34 mouse cellular contexts compared by ENCODE assay signal in the genomic region with DNA sequence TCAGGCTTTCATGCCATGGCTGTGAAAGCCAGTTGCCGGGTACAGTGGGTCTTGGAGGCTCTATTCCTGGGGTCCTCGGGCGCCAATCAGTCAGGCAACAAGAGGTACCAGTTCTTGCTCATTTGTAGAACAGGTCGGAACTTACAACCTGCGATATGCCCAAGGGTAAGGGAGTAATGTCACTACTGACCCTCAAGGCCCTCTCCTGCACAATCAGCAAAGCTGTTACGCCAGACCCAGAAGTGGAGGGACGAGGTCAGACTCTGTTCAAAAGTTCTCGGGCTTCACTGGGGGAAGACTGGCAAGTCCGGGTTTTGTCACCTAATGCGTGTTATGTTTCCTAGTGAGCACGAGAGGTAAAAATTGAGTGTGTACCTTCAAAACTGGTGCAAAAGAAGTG.
"Had no signal": no experiment of that assay in that cellular context is flagged by ENCODE, and none has a peak within 500 bp of the region (broad histone marks: within the 10 kb centered on the region; RNA-seq: fewer than 3 reads in every experiment).

No protein-coding gene starts in this region.

- H3K4me2 ChIP-seq: heart, embryonic 11.5 days; heart, embryonic 12.5 days; heart, embryonic 13.5 days; heart, embryonic 15.5 days; hindbrain, embryonic 12.5 days; hindbrain, embryonic 13.5 days; hindbrain, embryonic 14.5 days; hindbrain, embryonic 15.5 days; intestine, embryonic 15.5 days; kidney, embryonic 15.5 days had no signal

- H3K4me1 ChIP-seq: hindbrain, embryonic 12.5 days; hindbrain, embryonic 15.5 days; intestine, embryonic 15.5 days; kidney, embryonic 15.5 days had no signal

- H3K36me3 ChIP-seq: heart, embryonic 15.5 days; hindbrain, embryonic 15.5 days; intestine, embryonic 15.5 days had no signal

- H3K27me3 ChIP-seq: heart, embryonic 12.5 days; heart, embryonic 13.5 days; heart, embryonic 15.5 days; hindbrain, embryonic 12.5 days; hindbrain, embryonic 13.5 days; hindbrain, embryonic 15.5 days; intestine, embryonic 15.5 days; kidney, embryonic 15.5 days had no signal

- ATAC-seq: hindbrain, embryonic 16.5 days; hindbrain, postnatal 0 days; inflammation-experienced regulatory T-cells, adult 6 months; intestine, embryonic 15.5 days; intestine, embryonic 16.5 days had no signal

- DNase-seq: heart, postnatal 10 days; heart, postnatal 14 days; heart, postnatal 36 days; heart, postnatal 4 days; kidney, adult 11 months; kidney, adult 18-20 months; kidney, adult 2 months; kidney, adult 8-10 months; kidney, adult 9 months; kidney, postnatal 10 days; kidney, postnatal 14 days; kidney, postnatal 25 days; kidney, postnatal 36 days; kidney, postnatal 4 days; layer of hippocampus, adult 9-11 months; layer of hippocampus, postnatal 36 days had no signal

- H3K4me3 ChIP-seq: heart, embryonic 12.5 days; heart, embryonic 13.5 days; heart, embryonic 15.5 days; hindbrain, embryonic 10.5 days; hindbrain, embryonic 12.5 days; hindbrain, embryonic 13.5 days; hindbrain, embryonic 15.5 days; intestine, embryonic 15.5 days; kidney, embryonic 15.5 days; layer of hippocampus, adult 2 months; left cerebral cortex, adult 2 months had no signal

- H3K9me3 ChIP-seq: heart, embryonic 12.5 days; heart, embryonic 13.5 days; heart, embryonic 15.5 days; hindbrain, embryonic 10.5 days; hindbrain, embryonic 12.5 days; hindbrain, embryonic 13.5 days; hindbrain, embryonic 15.5 days; intestine, embryonic 15.5 days; kidney, embryonic 15.5 days had no signal

- H3K9ac ChIP-seq: heart, embryonic 12.5 days; heart, embryonic 13.5 days; heart, embryonic 15.5 days; hindbrain, embryonic 12.5 days; hindbrain, embryonic 13.5 days; hindbrain, embryonic 14.5 days; hindbrain, embryonic 15.5 days; intestine, embryonic 15.5 days; kidney, embryonic 15.5 days had no signal

- H3K27ac ChIP-seq: heart, embryonic 13.5 days; heart, embryonic 15.5 days; hindbrain, embryonic 10.5 days; hindbrain, embryonic 12.5 days; hindbrain, embryonic 13.5 days; hindbrain, embryonic 14.5 days; hindbrain, embryonic 15.5 days; hindbrain, postnatal 0 days; intestine, embryonic 15.5 days; kidney, embryonic 15.5 days; kidney, postnatal 0 days; layer of hippocampus, adult 2 months; left cerebral cortex, adult 2 months had no signal
